Mouse (Mus musculus) 3T3-L1 (cell line): ENCODE data around the gene Tbc1d7.

Experiments used
- DNase-seq: peaks from one replicate; pipeline ENCODE4 v3.0.0-alpha.2; 2015; ENCODE audit warnings: low read depth, low spot score

The Tbc1d7 gene

GRCm38 (mm10) chr13:43134468-43134867 lies 36.8 kb downstream of the Tbc1d7 start:
- DNase-seq: peak; percentile 9

- no peak for DNase-seq
Measured at GRCm38 (mm10) chr13:43133400-43133799, 37.9 kb downstream of the Tbc1d7 start.

GRCm38 (mm10) chr13:43132859-43133258 lies 38.4 kb downstream of the Tbc1d7 start:
- no peak for DNase-seq

- no peak for DNase-seq
Measured at GRCm38 (mm10) chr13:43131741-43132191, 39.5 kb downstream of the Tbc1d7 start.

GRCm38 (mm10) chr13:43130161-43130560 lies 41.1 kb downstream of the Tbc1d7 start:
- no peak for DNase-seq

- no peak for DNase-seq
Measured at GRCm38 (mm10) chr13:43124683-43125074, 46.6 kb downstream of the Tbc1d7 start.

GRCm38 (mm10) chr13:43123895-43124682 lies 47.2 kb downstream of the Tbc1d7 start:
- no peak for DNase-seq

- DNase-seq: no peak
Measured at GRCm38 (mm10) chr13:43122306-43123070, 48.8 kb downstream of the Tbc1d7 start.

- DNase-seq: no peak
Measured at GRCm38 (mm10) chr13:43113141-43113540, 58.2 kb downstream of the Tbc1d7 start.

- no peak for DNase-seq
Measured at GRCm38 (mm10) chr13:43112707-43113106, 58.6 kb downstream of the Tbc1d7 start.

- DNase-seq: no peak
Measured at GRCm38 (mm10) chr13:43112280-43112679, 59.0 kb downstream of the Tbc1d7 start.

- no peak for DNase-seq
Measured at GRCm38 (mm10) chr13:43104496-43104895, 66.8 kb downstream of the Tbc1d7 start.

- DNase-seq: no peak
Measured at GRCm38 (mm10) chr13:43102943-43103342, 68.4 kb downstream of the Tbc1d7 start.
